Mouse (Mus musculus) brain, embryonic 14.5 days (tissue): Measurements from ENCODE around the gene Arhgap11a.

Source experiments
- CTCF ChIP-seq: fragments of 200-500 bp; IDR thresholded peaks from 2 replicates; pipeline ENCODE4 v1.5.1; 2012; ENCODE audit warnings: inconsistent platforms, mild to moderate bottlenecking, moderate library complexity, borderline replicate concordance; ENCODE audit not compliant: insufficient read depth, insufficient read length; ENCODE audit errors: extremely low read depth
- POLR2A ChIP-seq: fragments of 200-500 bp; IDR thresholded peaks from 2 replicates; pipeline ENCODE4 v1.6.1; 2012; ENCODE audit warnings: mild to moderate bottlenecking, inconsistent platforms, borderline replicate concordance; ENCODE audit not compliant: poor library complexity, insufficient read depth, insufficient read length, severe bottlenecking; ENCODE audit errors: extremely low read depth

DNA sequence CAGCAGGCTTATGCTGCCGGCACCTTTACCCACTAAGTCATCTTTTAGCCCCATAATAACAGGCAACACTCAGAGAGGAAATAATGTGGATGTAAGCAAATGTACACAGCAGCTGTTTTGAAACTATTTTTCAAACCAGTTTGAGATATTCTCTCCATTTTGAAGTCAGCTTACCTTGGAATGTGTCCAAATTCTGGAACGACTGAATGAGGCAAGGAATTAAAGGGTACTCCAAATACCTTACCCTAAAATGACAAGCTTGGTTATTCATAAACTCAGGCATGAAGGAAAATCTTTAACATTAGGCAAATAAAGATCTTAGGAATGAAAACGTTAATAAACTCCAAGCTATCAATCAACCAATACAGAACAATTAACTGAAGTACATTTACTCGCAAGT is 3.4 kb downstream of the Arhgap11a start:
- TF ChIP-seq POLR2A (no peak), CTCF (no peak)
